Mouse (Mus musculus): ENCODE measurements around the gene Wdpcp. TPM values are rescaled to one million over a fixed set of nuclear protein-coding genes. Genes with fewer than 3 reads are reported as not detected.

Wdpcp gene
- polyA plus RNA-seq, 1 experiment, result 7.6 TPM

DNA sequence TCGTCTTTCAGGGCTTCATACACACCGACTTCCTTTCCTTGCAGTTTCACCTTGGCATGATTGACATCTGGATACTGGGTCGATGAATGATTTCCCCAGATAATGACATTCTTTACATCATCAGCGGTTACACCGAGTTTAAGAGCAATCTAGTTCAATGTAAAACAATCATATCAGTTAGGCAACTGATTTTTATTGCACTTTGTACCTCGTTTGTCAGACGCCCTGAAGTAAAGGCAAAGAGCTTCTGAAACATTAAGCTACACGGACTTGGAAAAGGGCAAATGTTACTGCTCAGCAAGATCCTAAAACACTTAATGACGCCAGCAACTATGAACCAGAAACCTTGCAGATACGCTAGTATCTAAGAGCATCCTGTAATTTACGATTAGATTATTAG, 12.3 kb upstream of the Wdpcp start:
- WGBS, result 48% methylated on average over 11 of the region's 11 CpGs

DNA sequence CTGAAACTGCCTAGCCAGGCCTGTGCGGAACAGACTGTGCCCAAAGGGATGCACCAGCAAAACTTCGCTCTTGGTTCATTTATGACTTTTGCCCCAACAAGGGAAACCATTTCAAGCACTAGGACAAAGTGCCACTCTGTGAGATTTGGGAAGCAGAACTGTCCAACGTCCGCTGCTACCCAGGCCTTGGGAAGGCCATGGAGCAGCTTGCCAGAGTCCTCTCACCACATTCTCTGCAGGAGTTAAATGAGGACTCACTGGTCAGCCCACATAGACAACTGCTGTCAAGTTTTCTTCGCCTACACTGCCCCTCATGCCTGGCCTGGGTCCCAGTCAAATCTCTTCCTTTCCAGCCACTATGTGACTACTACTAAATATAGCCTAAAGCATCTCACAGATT, 10.7 kb upstream of the Wdpcp start:
- no peaks in the 10 kb centered on the region for H3K27me3 ChIP-seq (replicated peaks; ENCODE audit: control insufficient read depth, insufficient read depth, low read length)
- H3K27ac ChIP-seq (ENCODE audit: insufficient read depth, low read depth, low read length), result peak overlapping the region; percentile 13; the same call in 1 of the 2 replicates
- WGBS, result 48% methylated on average over 5 of the region's 5 CpGs
- TF ChIP-seq CTCF (conservative IDR thresholded peaks at IDR 0.05; ENCODE audit: insufficient read depth, insufficient read length, low read depth, low read length) (no peak), POLR2A (IDR thresholded peaks at IDR 0.05; ENCODE audit: low read depth, low read length) (no peak)
- no peak overlapping the region for H3K4me3 ChIP-seq (ENCODE audit: insufficient read depth, low read depth, low read length)
- H3K4me1 ChIP-seq (ENCODE audit: control insufficient read depth, insufficient read depth, low read length), result peaks cover 17% of the 10 kb centered on the region; the same call in 1 of the 2 replicates
- H3K36me3 ChIP-seq (ENCODE audit: control insufficient read depth, insufficient read depth, low read length), result peaks cover 22% of the 10 kb centered on the region
- peak; percentile 70 for DNase-seq

More for the DNA sequence above, 12.3 kb upstream of the Wdpcp start:
- Histone ChIP-seq H3K27ac (ENCODE audit: insufficient read depth, low read depth, low read length) (no peak overlapping the region), H3K27me3 (replicated peaks; ENCODE audit: control insufficient read depth, insufficient read depth, low read length) (no peaks in the 10 kb centered on the region), H3K4me3 (ENCODE audit: insufficient read depth, low read depth, low read length) (no peak overlapping the region), H3K4me1 (ENCODE audit: control insufficient read depth, insufficient read depth, low read length) (peaks cover 12% of the 10 kb centered on the region; the same call in 1 of the 2 replicates), H3K36me3 (ENCODE audit: control insufficient read depth, insufficient read depth, low read length) (peaks cover 21% of the 10 kb centered on the region)
- DNase-seq, result no peak
- TF ChIP-seq CTCF (conservative IDR thresholded peaks at IDR 0.05; ENCODE audit: insufficient read depth, insufficient read length, low read depth, low read length) (no peak), POLR2A (IDR thresholded peaks at IDR 0.05; ENCODE audit: low read depth, low read length) (no peak)

DNA sequence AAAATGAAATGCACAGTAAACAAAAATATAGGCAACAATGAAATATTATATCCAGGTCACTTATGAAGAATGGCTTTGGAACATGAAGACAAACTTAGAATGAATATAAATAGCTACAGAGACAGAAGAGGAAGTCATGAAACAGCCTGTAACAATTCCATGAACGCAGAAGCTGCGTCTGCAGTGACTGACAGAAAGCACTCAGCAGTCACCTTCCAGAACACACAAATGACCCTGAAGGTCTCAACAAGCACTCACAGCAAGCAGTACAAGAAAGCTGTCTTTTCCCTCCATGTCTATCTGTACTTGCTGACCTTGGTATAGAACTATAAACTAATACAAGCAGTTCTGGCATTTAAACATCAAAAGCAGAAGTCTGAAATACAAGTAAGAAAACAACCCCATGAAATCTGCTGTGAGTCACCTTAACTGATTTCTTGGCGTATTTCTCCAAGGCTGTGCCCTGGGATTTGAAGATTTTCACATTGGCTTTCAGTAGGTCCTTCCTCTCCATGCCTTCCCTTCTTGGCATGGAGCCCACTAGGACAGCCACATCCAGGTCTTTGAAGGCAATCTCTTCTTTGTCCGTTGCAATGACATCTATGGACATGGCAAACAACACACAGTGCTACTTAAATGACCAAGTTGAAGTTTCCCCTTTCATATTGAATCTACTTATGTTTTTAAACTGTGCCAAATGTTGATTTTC, 8.3 kb upstream of the Wdpcp start:
- no peak overlapping the region for H3K4me3 ChIP-seq (ENCODE audit: insufficient read depth, low read depth, low read length)
- H3K27me3 ChIP-seq (replicated peaks; ENCODE audit: control insufficient read depth, insufficient read depth, low read length), result no peaks in the 10 kb centered on the region
- peak; percentile 49 for DNase-seq
- H3K4me1 ChIP-seq (ENCODE audit: control insufficient read depth, insufficient read depth, low read length), result peaks cover 33% of the 10 kb centered on the region; the same call in 1 of the 2 replicates
- TF ChIP-seq CTCF (conservative IDR thresholded peaks at IDR 0.05; ENCODE audit: insufficient read depth, insufficient read length, low read depth, low read length) (no peak), POLR2A (IDR thresholded peaks at IDR 0.05; ENCODE audit: low read depth, low read length) (no peak)
- H3K27ac ChIP-seq (ENCODE audit: insufficient read depth, low read depth, low read length), result peak overlapping the region; percentile 87
- 20% methylated on average over 4 of the region's 4 CpGs for WGBS
- H3K36me3 ChIP-seq (ENCODE audit: control insufficient read depth, insufficient read depth, low read length), result peaks cover 22% of the 10 kb centered on the region

DNA sequence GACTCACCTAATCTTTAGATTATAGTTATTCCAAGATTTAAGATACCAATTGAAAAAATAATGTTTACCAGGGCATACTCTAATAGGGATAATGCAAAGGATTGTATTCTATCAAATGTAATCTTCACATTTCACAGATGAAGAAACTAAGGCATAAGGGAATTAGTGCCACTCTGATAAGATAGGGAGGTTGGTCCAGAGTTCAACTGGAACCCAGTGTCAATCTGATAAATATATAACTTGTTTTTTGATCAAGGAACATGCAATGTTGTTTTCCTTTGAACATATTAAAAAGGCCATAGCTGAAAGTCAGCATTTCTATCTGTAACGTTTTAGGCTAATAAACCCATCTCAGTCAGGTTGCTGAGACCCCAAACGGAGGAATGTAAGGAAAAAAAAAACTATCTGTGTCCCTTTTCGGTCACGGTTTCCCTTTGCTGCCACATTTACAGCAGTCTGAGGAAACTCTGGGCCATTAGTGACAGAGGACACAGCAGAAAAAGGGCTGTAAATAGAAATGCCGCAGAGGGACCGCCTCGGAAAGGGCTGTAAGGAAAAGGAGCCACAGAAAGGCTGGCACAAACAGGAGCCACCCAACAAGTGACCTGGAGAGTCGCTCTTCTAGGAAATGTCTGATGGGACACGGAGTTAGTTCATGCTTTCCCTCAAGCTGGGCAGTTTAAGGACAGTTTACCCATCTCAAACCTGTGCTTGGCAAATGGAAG, 7.2 kb upstream of the Wdpcp start:
- 56% methylated on average over 9 of the region's 9 CpGs for WGBS
- no peak for TF ChIP-seq CTCF (conservative IDR thresholded peaks at IDR 0.05; ENCODE audit: insufficient read depth, insufficient read length, low read depth, low read length)
- TF ChIP-seq POLR2A (IDR thresholded peaks at IDR 0.05; ENCODE audit: low read depth, low read length), result no peak
- no peak for DNase-seq
- peaks cover 17% of the 10 kb centered on the region for H3K36me3 ChIP-seq (ENCODE audit: control insufficient read depth, insufficient read depth, low read length)
- H3K27me3 ChIP-seq (replicated peaks; ENCODE audit: control insufficient read depth, insufficient read depth, low read length), result no peaks in the 10 kb centered on the region
- 0 out of 2 replicates have a peak overlapping the region, but pooled peaks have one; percentile 35 for H3K27ac ChIP-seq (ENCODE audit: insufficient read depth, low read depth, low read length)
- H3K4me3 ChIP-seq (ENCODE audit: insufficient read depth, low read depth, low read length), result no peak overlapping the region
- H3K4me1 ChIP-seq (ENCODE audit: control insufficient read depth, insufficient read depth, low read length), result peaks cover 39% of the 10 kb centered on the region; the same call in 1 of the 2 replicates

DNA sequence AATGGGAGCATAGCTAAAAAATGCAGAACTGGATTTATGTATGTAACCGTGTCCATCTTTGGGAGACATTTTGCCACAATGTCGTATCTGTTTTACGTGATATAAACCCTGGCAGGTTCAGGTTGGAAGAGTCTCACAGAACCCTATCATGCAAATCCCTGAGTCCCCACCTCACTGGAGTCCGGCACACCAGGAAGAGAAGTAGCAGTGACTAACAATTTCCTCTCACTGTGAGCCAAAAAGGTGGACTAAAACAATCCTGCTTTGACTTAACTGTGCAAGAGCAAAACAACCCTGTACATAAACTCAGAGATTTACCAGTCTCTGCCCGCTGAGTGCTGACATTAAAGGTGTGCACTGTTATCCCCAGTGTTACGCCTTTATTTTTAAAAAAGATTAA, 5.1 kb upstream of the Wdpcp start:
- Histone ChIP-seq H3K27me3 (replicated peaks; ENCODE audit: control insufficient read depth, insufficient read depth, low read length) (no peaks in the 10 kb centered on the region), H3K36me3 (ENCODE audit: control insufficient read depth, insufficient read depth, low read length) (peaks cover 11% of the 10 kb centered on the region), H3K4me3 (ENCODE audit: insufficient read depth, low read depth, low read length) (no peak overlapping the region), H3K4me1 (ENCODE audit: control insufficient read depth, insufficient read depth, low read length) (peaks cover 40% of the 10 kb centered on the region; the same call in 1 of the 2 replicates), H3K27ac (ENCODE audit: insufficient read depth, low read depth, low read length) (0 out of 2 replicates have a peak overlapping the region, but pooled peaks have one; percentile 16)
- 71% methylated on average over 6 of the region's 6 CpGs for WGBS
- TF ChIP-seq POLR2A (IDR thresholded peaks at IDR 0.05; ENCODE audit: low read depth, low read length) (no peak), CTCF (conservative IDR thresholded peaks at IDR 0.05; ENCODE audit: insufficient read depth, insufficient read length, low read depth, low read length) (no peak)
- DNase-seq, result no peak

DNA sequence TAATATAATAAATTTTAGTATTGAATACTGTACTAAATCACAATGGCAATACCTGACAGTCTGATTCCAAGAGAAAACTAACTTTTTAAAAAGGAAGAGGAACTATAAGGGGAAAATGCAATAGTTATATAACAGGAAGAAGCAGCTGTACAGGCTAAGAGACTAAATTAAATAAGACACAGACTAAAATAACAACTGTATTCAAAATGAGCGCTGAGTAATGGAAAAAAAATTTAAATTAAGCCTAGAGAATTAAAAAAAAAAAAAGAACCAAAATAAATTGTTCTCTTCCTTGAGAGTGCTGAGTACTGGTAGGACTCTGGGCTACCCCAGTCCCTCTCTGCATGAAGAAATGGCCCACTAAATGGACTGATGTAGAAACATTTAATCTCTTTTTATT, 4.3 kb upstream of the Wdpcp start:
- no peaks in the 10 kb centered on the region for H3K27me3 ChIP-seq (replicated peaks; ENCODE audit: control insufficient read depth, insufficient read depth, low read length)
- no peak for DNase-seq
- 65% methylated on average over 1 of the region's 1 CpGs for WGBS
- TF ChIP-seq POLR2A (IDR thresholded peaks at IDR 0.05; ENCODE audit: low read depth, low read length) (no peak), CTCF (conservative IDR thresholded peaks at IDR 0.05; ENCODE audit: insufficient read depth, insufficient read length, low read depth, low read length) (no peak)
- peaks cover 39% of the 10 kb centered on the region; the same call in 1 of the 2 replicates for H3K4me1 ChIP-seq (ENCODE audit: control insufficient read depth, insufficient read depth, low read length)
- H3K27ac ChIP-seq (ENCODE audit: insufficient read depth, low read depth, low read length), result no peak overlapping the region
- H3K4me3 ChIP-seq (ENCODE audit: insufficient read depth, low read depth, low read length), result no peak overlapping the region
- H3K36me3 ChIP-seq (ENCODE audit: control insufficient read depth, insufficient read depth, low read length), result peaks cover 9% of the 10 kb centered on the region

DNA sequence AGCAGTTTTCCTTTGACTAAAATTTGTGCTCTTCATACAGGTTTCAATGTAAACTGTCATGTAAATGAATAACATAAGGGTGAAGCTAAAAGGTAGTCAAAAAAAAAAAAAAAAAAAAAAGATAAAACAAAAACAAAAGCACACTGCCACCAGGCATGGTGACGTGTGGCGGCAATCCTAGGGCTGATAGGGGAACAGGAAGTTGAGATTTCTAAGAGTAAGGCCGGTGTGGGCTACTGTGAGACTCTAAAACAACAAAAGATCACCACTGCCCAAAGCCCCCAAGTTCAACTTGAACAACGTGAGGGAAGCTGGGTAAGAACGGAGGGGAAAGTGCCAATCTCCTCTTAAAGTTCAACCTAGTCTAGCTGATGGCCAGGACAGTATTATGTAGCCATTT, 3.0 kb upstream of the Wdpcp start:
- no peak for DNase-seq
- 15% methylated on average over 5 of the region's 5 CpGs for WGBS
- no peak for TF ChIP-seq POLR2A (IDR thresholded peaks at IDR 0.05; ENCODE audit: low read depth, low read length)
- no peak for TF ChIP-seq CTCF (conservative IDR thresholded peaks at IDR 0.05; ENCODE audit: insufficient read depth, insufficient read length, low read depth, low read length)
- Histone ChIP-seq H3K4me3 (ENCODE audit: insufficient read depth, low read depth, low read length) (0 out of 2 replicates have a peak overlapping the region, but pooled peaks have one; percentile 1), H3K27me3 (replicated peaks; ENCODE audit: control insufficient read depth, insufficient read depth, low read length) (no peaks in the 10 kb centered on the region), H3K36me3 (ENCODE audit: control insufficient read depth, insufficient read depth, low read length) (peaks cover 5% of the 10 kb centered on the region), H3K27ac (ENCODE audit: insufficient read depth, low read depth, low read length) (peak overlapping the region; percentile 37; the same call in 1 of the 2 replicates), H3K4me1 (ENCODE audit: control insufficient read depth, insufficient read depth, low read length) (peaks cover 32% of the 10 kb centered on the region; the same call in 1 of the 2 replicates)
